Mouse (Mus musculus) gastrocnemius, postnatal 14 days (tissue): ENCODE measurements around the gene AI597479. TPM values are rescaled to one million over a fixed set of nuclear protein-coding genes. Genes with fewer than 3 reads are reported as not detected.
"Not testable (repeated sequence)": the region's sequence is repeated elsewhere in the genome, so short reads cannot be mapped to it uniquely, and the experiment has no call there.

Experiments
- DNase-seq: peaks from one replicate; pipeline ENCODE4 v3.0.0; 2021; ENCODE audit warnings: mixed read lengths
- intact Hi-C: fragments of 180-260 bp; cut with DNase I; formaldehyde crosslinking; loops from one replicate; pipeline ENCODE4 v1.15.1; 2025; ENCODE audit warnings: low total_unique reads
- total RNA-seq, 2 experiments: library from RNA; stranded (reverse); gene quantifications; 2 replicates each; pipeline ENCODE4 v1.2.3; 2021

The AI597479 gene
- total RNA-seq, 2 experiments from 2014 or later, result 10.8 to 10.9 TPM

- intact Hi-C loops, result loop anchor here (10.0 kb wide), 1 partner anchor 203 kb away; no protein-coding TSS in a partner anchor
- DNase-seq, result no peak
Observed at GRCm38 (mm10) chr1:43117435-43117834, 18.9 kb downstream of the AI597479 start.

GRCm38 (mm10) chr1:43120950-43121349 lies 22.4 kb downstream of the AI597479 start:
- DNase-seq, result no peak
- intact Hi-C loops, result no loop called here

- intact Hi-C loops, result no loop called here
- DNase-seq, result no peak
Observed at GRCm38 (mm10) chr1:43122616-43123015, 24.1 kb downstream of the AI597479 start.

- intact Hi-C loops, result no loop called here
- DNase-seq, result no peak
Observed at GRCm38 (mm10) chr1:43124726-43125125, 26.2 kb downstream of the AI597479 start.

GRCm38 (mm10) chr1:43127196-43127595 lies 28.7 kb downstream of the AI597479 start:
- no peak for DNase-seq

GRCm38 (mm10) chr1:43127820-43128610 lies 29.5 kb downstream of the AI597479 start:
- intact Hi-C loops, result no loop called here
- DNase-seq, result no peak

More at GRCm38 (mm10) chr1:43127196-43127595, 28.7 kb downstream of the AI597479 start:
- intact Hi-C loops, result no loop called here

- intact Hi-C loops, result no loop called here
- DNase-seq, result no peak
Observed at GRCm38 (mm10) chr1:43130219-43130981, 31.9 kb downstream of the AI597479 start.

- intact Hi-C loops, result no loop called here
- DNase-seq, result no peak
Observed at GRCm38 (mm10) chr1:43131591-43131990, 33.1 kb downstream of the AI597479 start.

- DNase-seq, intact Hi-C loops: not testable (repeated sequence)
Observed at GRCm38 (mm10) chr1:43136488-43137029, 38.0 kb downstream of the AI597479 start.

- DNase-seq, result no peak
- intact Hi-C loops, result no loop called here
Observed at GRCm38 (mm10) chr1:43137334-43137733, 38.8 kb downstream of the AI597479 start.

- intact Hi-C loops, result no loop called here
Observed at GRCm38 (mm10) chr1:43138268-43138812, 39.8 kb downstream of the AI597479 start.

GRCm38 (mm10) chr1:43139587-43140266 lies 41.2 kb downstream of the AI597479 start:
- intact Hi-C loops, result loop anchor here (2.0 kb wide), 1 partner anchor 123 kb away; no protein-coding TSS in a partner anchor
- peak; percentile 83 for DNase-seq

More at GRCm38 (mm10) chr1:43138268-43138812, 39.8 kb downstream of the AI597479 start:
- no peak for DNase-seq

GRCm38 (mm10) chr1:43141555-43141961 lies 43.0 kb downstream of the AI597479 start:
- DNase-seq, result peak; percentile 25
- intact Hi-C loops, result loop anchor here (2.0 kb wide), 1 partner anchor 121 kb away; no protein-coding TSS in a partner anchor

- no peak for DNase-seq
- intact Hi-C loops, result no loop called here
Observed at GRCm38 (mm10) chr1:43142849-43143248, 44.3 kb downstream of the AI597479 start.

GRCm38 (mm10) chr1:43143284-43143683 lies 44.8 kb downstream of the AI597479 start:
- intact Hi-C loops, result no loop called here
- no peak for DNase-seq

- intact Hi-C loops, result no loop called here
- DNase-seq, result no peak
Observed at GRCm38 (mm10) chr1:43143791-43144190, 45.3 kb downstream of the AI597479 start.

GRCm38 (mm10) chr1:43144338-43144906 lies 45.9 kb downstream of the AI597479 start:
- DNase-seq, result no peak
- intact Hi-C loops, result no loop called here

GRCm38 (mm10) chr1:43145388-43145787 lies 46.9 kb downstream of the AI597479 start:
- DNase-seq, result no peak
- intact Hi-C loops, result no loop called here

- intact Hi-C loops, result no loop called here
- no peak for DNase-seq
Observed at GRCm38 (mm10) chr1:43147474-43147873, 49.0 kb downstream of the AI597479 start.
